Mouse (Mus musculus): ENCODE data around the gene Ugt1a8. TPM values are rescaled to one million over a fixed set of nuclear protein-coding genes. Genes with fewer than 3 reads are reported as not detected.

The Ugt1a8 gene
- polyA plus RNA-seq, 1 experiment from 2014 or later = not detected

- Histone ChIP-seq H3K9ac (replicated peaks; ENCODE audit: low read depth, low read length) (no peak overlapping the region), H3K4me1 (replicated peaks; ENCODE audit: control insufficient read depth, insufficient read depth, low read length) (no peaks in the 10 kb centered on the region), H3K9me3 (ENCODE audit: control insufficient read depth, low read length) (peaks cover 60% of the 10 kb centered on the region), H3K4me2 (ENCODE audit: low read length) (no peak overlapping the region), H3K4me3 (replicated peaks; ENCODE audit: low read length) (no peak overlapping the region), H3K27me3 (replicated peaks; ENCODE audit: control insufficient read depth, insufficient read depth, low read length) (no peaks in the 10 kb centered on the region), H3K36me3 (ENCODE audit: control insufficient read depth, insufficient read depth) (no peaks in the 10 kb centered on the region), H3K27ac (ENCODE audit: low read length) (no peak overlapping the region)
- 0 out of 2 replicates have a peak, but pooled peaks have one; percentile 25 for ATAC-seq
- 82% methylated on average over 2 of the region's 2 CpGs for WGBS
Measured at GRCm38 (mm10) chr1:88213766-88214461, 126.3 kb downstream of the Ugt1a8 start.

GRCm38 (mm10) chr1:88214462-88214952, 126.9 kb downstream of the Ugt1a8 start:
- Histone ChIP-seq H3K4me1 (replicated peaks; ENCODE audit: control insufficient read depth, insufficient read depth, low read length) (no peaks in the 10 kb centered on the region), H3K4me2 (ENCODE audit: low read length) (no peak overlapping the region), H3K4me3 (replicated peaks; ENCODE audit: low read length) (no peak overlapping the region), H3K27me3 (replicated peaks; ENCODE audit: control insufficient read depth, insufficient read depth, low read length) (no peaks in the 10 kb centered on the region), H3K9ac (replicated peaks; ENCODE audit: low read depth, low read length) (no peak overlapping the region), H3K27ac (ENCODE audit: low read length) (no peak overlapping the region), H3K9me3 (ENCODE audit: control insufficient read depth, low read length) (peaks cover 60% of the 10 kb centered on the region), H3K36me3 (ENCODE audit: control insufficient read depth, insufficient read depth) (no peaks in the 10 kb centered on the region)
- no peak for ATAC-seq
- WGBS = 82% methylated on average over 2 of the region's 2 CpGs

GRCm38 (mm10) chr1:88215466-88216380, 128.1 kb downstream of the Ugt1a8 start:
- 72% methylated on average over 10 of the region's 10 CpGs for WGBS
- H3K9me3 ChIP-seq (ENCODE audit: control insufficient read depth, low read length) = peaks cover 60% of the 10 kb centered on the region

GRCm38 (mm10) chr1:88216551-88216950, 128.9 kb downstream of the Ugt1a8 start:
- Histone ChIP-seq H3K27me3 (replicated peaks; ENCODE audit: control insufficient read depth, insufficient read depth, low read length) (no peaks in the 10 kb centered on the region), H3K27ac (ENCODE audit: low read length) (no peak overlapping the region), H3K9ac (replicated peaks; ENCODE audit: low read depth, low read length) (no peak overlapping the region), H3K4me1 (replicated peaks; ENCODE audit: control insufficient read depth, insufficient read depth, low read length) (no peaks in the 10 kb centered on the region), H3K36me3 (ENCODE audit: control insufficient read depth, insufficient read depth) (no peaks in the 10 kb centered on the region), H3K9me3 (ENCODE audit: control insufficient read depth, low read length) (peaks cover 57% of the 10 kb centered on the region), H3K4me3 (replicated peaks; ENCODE audit: low read length) (no peak overlapping the region), H3K4me2 (ENCODE audit: low read length) (no peak overlapping the region)
- no peak for ATAC-seq
- 54% methylated on average over 2 of the region's 2 CpGs for WGBS

More at GRCm38 (mm10) chr1:88215466-88216380, 128.1 kb downstream of the Ugt1a8 start:
- Histone ChIP-seq H3K4me2 (ENCODE audit: low read length) (no peak overlapping the region), H3K36me3 (ENCODE audit: control insufficient read depth, insufficient read depth) (no peaks in the 10 kb centered on the region), H3K27ac (ENCODE audit: low read length) (no peak overlapping the region), H3K4me1 (replicated peaks; ENCODE audit: control insufficient read depth, insufficient read depth, low read length) (no peaks in the 10 kb centered on the region), H3K27me3 (replicated peaks; ENCODE audit: control insufficient read depth, insufficient read depth, low read length) (no peaks in the 10 kb centered on the region), H3K9ac (replicated peaks; ENCODE audit: low read depth, low read length) (no peak overlapping the region), H3K4me3 (replicated peaks; ENCODE audit: low read length) (no peak overlapping the region)
- no peak for ATAC-seq

- Histone ChIP-seq H3K27me3 (replicated peaks; ENCODE audit: control insufficient read depth, insufficient read depth, low read length) (no peaks in the 10 kb centered on the region), H3K4me1 (replicated peaks; ENCODE audit: control insufficient read depth, insufficient read depth, low read length) (no peaks in the 10 kb centered on the region), H3K9ac (replicated peaks; ENCODE audit: low read depth, low read length) (no peak overlapping the region), H3K9me3 (ENCODE audit: control insufficient read depth, low read length) (peaks cover 53% of the 10 kb centered on the region), H3K27ac (ENCODE audit: low read length) (no peak overlapping the region), H3K36me3 (ENCODE audit: control insufficient read depth, insufficient read depth) (no peaks in the 10 kb centered on the region), H3K4me2 (ENCODE audit: low read length) (no peak overlapping the region), H3K4me3 (replicated peaks; ENCODE audit: low read length) (no peak overlapping the region)
- no peak for ATAC-seq
- 67% methylated on average over 2 of the region's 2 CpGs for WGBS
Measured at GRCm38 (mm10) chr1:88217144-88217543, 129.5 kb downstream of the Ugt1a8 start.

GRCm38 (mm10) chr1:88217576-88217975, 130.0 kb downstream of the Ugt1a8 start:
- Histone ChIP-seq H3K4me2 (ENCODE audit: low read length) (no peak overlapping the region), H3K27me3 (replicated peaks; ENCODE audit: control insufficient read depth, insufficient read depth, low read length) (no peaks in the 10 kb centered on the region), H3K9ac (replicated peaks; ENCODE audit: low read depth, low read length) (no peak overlapping the region), H3K9me3 (ENCODE audit: control insufficient read depth, low read length) (peaks cover 50% of the 10 kb centered on the region), H3K36me3 (ENCODE audit: control insufficient read depth, insufficient read depth) (no peaks in the 10 kb centered on the region), H3K27ac (ENCODE audit: low read length) (no peak overlapping the region), H3K4me1 (replicated peaks; ENCODE audit: control insufficient read depth, insufficient read depth, low read length) (no peaks in the 10 kb centered on the region), H3K4me3 (replicated peaks; ENCODE audit: low read length) (no peak overlapping the region)
- no peak for ATAC-seq
- 39% methylated on average over 3 of the region's 3 CpGs for WGBS

- Histone ChIP-seq H3K9ac (replicated peaks; ENCODE audit: low read depth, low read length) (no peak overlapping the region), H3K4me1 (replicated peaks; ENCODE audit: control insufficient read depth, insufficient read depth, low read length) (no peaks in the 10 kb centered on the region), H3K36me3 (ENCODE audit: control insufficient read depth, insufficient read depth) (no peaks in the 10 kb centered on the region), H3K27me3 (replicated peaks; ENCODE audit: control insufficient read depth, insufficient read depth, low read length) (no peaks in the 10 kb centered on the region), H3K4me2 (ENCODE audit: low read length) (no peak overlapping the region), H3K4me3 (replicated peaks; ENCODE audit: low read length) (no peak overlapping the region), H3K9me3 (ENCODE audit: control insufficient read depth, low read length) (peaks cover 45% of the 10 kb centered on the region), H3K27ac (ENCODE audit: low read length) (no peak overlapping the region)
- no peak for ATAC-seq
- WGBS = 75% methylated on average over 9 of the region's 9 CpGs
Measured at GRCm38 (mm10) chr1:88218051-88218450, 130.4 kb downstream of the Ugt1a8 start.

- no peaks in the 10 kb centered on the region for H3K27me3 ChIP-seq (replicated peaks; ENCODE audit: control insufficient read depth, insufficient read depth, low read length)
- ATAC-seq = no peak
- WGBS = 50% methylated on average over 4 of the region's 4 CpGs
Measured at GRCm38 (mm10) chr1:88218591-88218990, 131.0 kb downstream of the Ugt1a8 start.

GRCm38 (mm10) chr1:88219054-88219453, 131.4 kb downstream of the Ugt1a8 start:
- Histone ChIP-seq H3K9ac (replicated peaks; ENCODE audit: low read depth, low read length) (no peak overlapping the region), H3K27me3 (replicated peaks; ENCODE audit: control insufficient read depth, insufficient read depth, low read length) (no peaks in the 10 kb centered on the region), H3K4me3 (replicated peaks; ENCODE audit: low read length) (no peak overlapping the region), H3K4me1 (replicated peaks; ENCODE audit: control insufficient read depth, insufficient read depth, low read length) (no peaks in the 10 kb centered on the region), H3K4me2 (ENCODE audit: low read length) (no peak overlapping the region), H3K36me3 (ENCODE audit: control insufficient read depth, insufficient read depth) (no peaks in the 10 kb centered on the region), H3K9me3 (ENCODE audit: control insufficient read depth, low read length) (peaks cover 35% of the 10 kb centered on the region), H3K27ac (ENCODE audit: low read length) (no peak overlapping the region)
- 22% methylated on average over 1 of the region's 1 CpGs for WGBS
- no peak for ATAC-seq

More at GRCm38 (mm10) chr1:88218591-88218990, 131.0 kb downstream of the Ugt1a8 start:
- H3K4me1 ChIP-seq (replicated peaks; ENCODE audit: control insufficient read depth, insufficient read depth, low read length) = no peaks in the 10 kb centered on the region
- no peak overlapping the region for H3K4me2 ChIP-seq (ENCODE audit: low read length)
- H3K4me3 ChIP-seq (replicated peaks; ENCODE audit: low read length) = no peak overlapping the region
- H3K9me3 ChIP-seq (ENCODE audit: control insufficient read depth, low read length) = peaks cover 40% of the 10 kb centered on the region
- H3K9ac ChIP-seq (replicated peaks; ENCODE audit: low read depth, low read length) = no peak overlapping the region
- no peaks in the 10 kb centered on the region for H3K36me3 ChIP-seq (ENCODE audit: control insufficient read depth, insufficient read depth)
- H3K27ac ChIP-seq (ENCODE audit: low read length) = no peak overlapping the region
